Mouse (Mus musculus) liver, embryonic 12.5 days (tissue): ENCODE results near the gene Dtx1. TPM values are rescaled to one million over a fixed set of nuclear protein-coding genes. Genes with fewer than 3 reads are reported as not detected.

ENCODE experiments used
- ATAC-seq: fragments of 200-750 bp; cut with Nextera tagmentation; 2 replicates; pipeline ENCODE4 v1.8.0; 2017; ENCODE audit warnings: moderate number of reproducible peaks, mild to moderate bottlenecking, moderate library complexity
- H3K27ac ChIP-seq: fragments of 300-500 bp; sonication (generic); 2 replicates; pipeline ENCODE4 v1.5.1; 2016; ENCODE audit warnings: mild to moderate bottlenecking
- H3K27me3 ChIP-seq: fragments of 300-500 bp; sonication (generic); replicated peaks from 2 replicates; pipeline ENCODE4 v1.6.1; 2016; ENCODE audit warnings: mild to moderate bottlenecking, moderate library complexity
- H3K36me3 ChIP-seq: fragments of 300-500 bp; sonication (generic); 2 replicates; pipeline ENCODE4 v1.6.1; 2016; ENCODE audit warnings: mild to moderate bottlenecking, moderate library complexity
- H3K4me1 ChIP-seq: fragments of 300-500 bp; sonication (generic); 2 replicates; pipeline ENCODE4 v1.6.1; 2016
- H3K4me2 ChIP-seq: fragments of 300-500 bp; sonication (generic); 2 replicates; pipeline ENCODE4 v1.6.1; 2016; ENCODE audit warnings: mild to moderate bottlenecking, moderate library complexity
- H3K4me3 ChIP-seq: fragments of 300-500 bp; sonication (generic); 2 replicates; pipeline ENCODE4 v1.5.1; 2016; ENCODE audit warnings: mild to moderate bottlenecking, moderate library complexity
- H3K9ac ChIP-seq: fragments of 300-500 bp; sonication (generic); 2 replicates; pipeline ENCODE4 v1.6.1; 2016; ENCODE audit warnings: mild to moderate bottlenecking, moderate library complexity
- H3K9me3 ChIP-seq: fragments of 300-500 bp; sonication (generic); replicated peaks from 2 replicates; pipeline ENCODE4 v1.6.1; 2016; ENCODE audit warnings: mild to moderate bottlenecking, moderate library complexity
- WGBS: fragments of 180-500 bp; shearing (Covaris S2); methylation state at CpG from one replicate; pipeline ENCODE4 v1.1.7; 2016; ENCODE audit not compliant: insufficient replicate concordance; 5-methylcytosine and 5-hydroxymethylcytosine counted together
- polyA plus RNA-seq: library from polyadenylated mRNA; unstranded; fragments of >200 nt; fragmentation: Nextera tagmentation; extraction: Ambion mirVana; gene quantifications from 2 replicates; pipeline ENCODE4 v1.2.1, GENCODE M21; 2016

The Dtx1 gene
- polyA plus RNA-seq, 1 experiment from 2014 or later: 0.37 TPM

GRCm38 (mm10) chr5:120671865-120672264 lies 39.9 kb downstream of the Dtx1 start:
- 45% methylated on average over 3 of the region's 3 CpGs for WGBS
- Histone ChIP-seq H3K9me3 (no peaks in the 10 kb centered on the region), H3K27ac (no peak overlapping the region), H3K36me3 (no peaks in the 10 kb centered on the region), H3K27me3 (peaks cover 39% of the 10 kb centered on the region), H3K4me1 (no peaks in the 10 kb centered on the region), H3K4me3 (no peak overlapping the region), H3K4me2 (no peak overlapping the region), H3K9ac (no peak overlapping the region)
- no peak for ATAC-seq

DNA sequence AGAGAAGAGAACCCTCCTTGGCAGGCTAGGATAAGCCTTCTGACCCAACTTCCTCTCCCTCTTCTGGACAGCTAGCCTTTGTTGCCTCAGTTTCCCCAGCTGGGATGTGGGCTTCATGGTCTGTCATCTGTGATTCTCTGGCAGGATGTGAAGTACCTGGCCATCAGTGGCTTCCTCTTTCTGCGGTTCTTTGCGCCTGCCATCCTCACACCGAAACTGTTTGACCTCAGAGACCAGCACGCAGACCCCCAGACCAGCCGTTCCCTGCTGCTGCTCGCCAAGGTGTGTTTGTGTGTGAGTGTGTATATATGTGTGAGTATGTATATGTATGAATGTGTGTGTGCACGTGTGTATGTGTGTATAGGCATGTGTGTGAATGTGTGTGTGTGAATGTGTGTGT lies 41.6 kb downstream of the Dtx1 start:
- no peak overlapping the region for H3K27ac ChIP-seq
- no peak for ATAC-seq
- no peaks in the 10 kb centered on the region for H3K36me3 ChIP-seq
- 58% methylated on average over 7 of the region's 7 CpGs for WGBS
- no peak overlapping the region for H3K4me3 ChIP-seq
- peaks cover 46% of the 10 kb centered on the region for H3K27me3 ChIP-seq
- no peaks in the 10 kb centered on the region for H3K9me3 ChIP-seq
- H3K4me1 ChIP-seq: no peaks in the 10 kb centered on the region
- H3K9ac ChIP-seq: no peak overlapping the region
- no peak overlapping the region for H3K4me2 ChIP-seq

GRCm38 (mm10) chr5:120668761-120669160 lies 43.0 kb downstream of the Dtx1 start:
- no peak for ATAC-seq
- no peaks in the 10 kb centered on the region for H3K9me3 ChIP-seq
- no peaks in the 10 kb centered on the region for H3K4me1 ChIP-seq
- no peak overlapping the region for H3K4me3 ChIP-seq
- H3K27me3 ChIP-seq: peaks cover 36% of the 10 kb centered on the region
- H3K4me2 ChIP-seq: no peak overlapping the region
- no peak overlapping the region for H3K9ac ChIP-seq
- H3K36me3 ChIP-seq: no peaks in the 10 kb centered on the region
- 60% methylated on average over 7 of the region's 7 CpGs for whole genome bisulfite sequencing
- H3K27ac ChIP-seq: no peak overlapping the region

- no peaks in the 10 kb centered on the region for H3K36me3 ChIP-seq
- no peak overlapping the region for H3K4me2 ChIP-seq
- no peak overlapping the region for H3K27ac ChIP-seq
- H3K9me3 ChIP-seq: no peaks in the 10 kb centered on the region
- H3K4me1 ChIP-seq: no peaks in the 10 kb centered on the region
- H3K9ac ChIP-seq: no peak overlapping the region
- H3K27me3 ChIP-seq: peaks cover 60% of the 10 kb centered on the region
- ATAC-seq: no peak
- WGBS: 41% methylated on average over 2 of the region's 2 CpGs
- H3K4me3 ChIP-seq: no peak overlapping the region
Observed at GRCm38 (mm10) chr5:120664888-120665287, 46.8 kb downstream of the Dtx1 start.

DNA sequence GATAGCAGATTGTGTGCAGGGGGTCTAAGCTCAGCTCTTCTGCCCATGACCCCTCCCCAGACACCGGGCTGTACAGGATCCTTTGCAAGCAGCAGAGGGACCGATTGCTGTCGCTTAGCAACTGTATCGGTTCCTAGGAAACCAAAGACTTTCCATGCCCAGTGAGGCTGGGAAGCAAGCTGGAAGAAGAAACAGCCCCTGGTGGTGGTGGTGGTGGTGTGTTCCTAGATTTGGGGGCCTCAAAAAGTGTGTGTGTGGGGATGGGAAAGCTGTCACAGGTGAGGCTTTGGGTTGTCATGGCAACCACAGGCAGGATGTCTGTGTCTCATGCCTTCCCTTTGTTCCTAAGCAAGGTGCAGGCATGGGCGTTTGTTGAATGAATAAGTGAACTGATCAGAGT lies 50.9 kb downstream of the Dtx1 start:
- Histone ChIP-seq H3K27ac (no peak overlapping the region), H3K4me1 (no peaks in the 10 kb centered on the region), H3K9me3 (no peaks in the 10 kb centered on the region), H3K4me2 (no peak overlapping the region), H3K27me3 (peaks cover 65% of the 10 kb centered on the region), H3K4me3 (no peak overlapping the region), H3K36me3 (no peaks in the 10 kb centered on the region), H3K9ac (no peak overlapping the region)
- 53% methylated on average over 5 of the region's 5 CpGs for WGBS
- ATAC-seq: no peak

DNA sequence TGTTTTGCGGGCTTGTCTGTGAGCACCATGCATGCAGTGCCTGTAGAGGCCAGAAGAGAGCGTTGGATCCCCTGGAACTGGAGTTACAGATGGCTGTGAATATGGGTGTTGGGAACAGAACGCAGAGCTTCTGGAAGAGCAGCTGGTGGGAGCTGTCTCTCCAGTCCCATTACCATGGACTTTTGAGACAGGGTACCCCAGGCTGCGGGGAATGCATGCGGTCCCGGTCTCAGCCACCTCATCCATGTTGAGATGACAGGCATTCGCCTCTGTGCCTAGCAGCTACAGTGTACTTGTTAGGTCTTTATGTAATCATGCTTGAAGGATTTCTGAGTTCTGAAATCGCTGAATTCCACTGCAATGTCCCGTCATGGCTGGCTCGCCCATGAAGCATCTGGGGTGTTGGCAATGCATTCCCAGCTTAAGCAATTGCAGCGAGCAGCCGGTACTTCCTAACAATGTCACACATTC lies 55.4 kb downstream of the Dtx1 start:
- H3K9ac ChIP-seq: no peak overlapping the region
- no peak overlapping the region for H3K4me2 ChIP-seq
- H3K27me3 ChIP-seq: peaks cover 75% of the 10 kb centered on the region
- H3K27ac ChIP-seq: no peak overlapping the region
- no peaks in the 10 kb centered on the region for H3K9me3 ChIP-seq
- H3K4me1 ChIP-seq: peaks cover 4% of the 10 kb centered on the region
- no peak for ATAC-seq
- WGBS: 70% methylated on average over 12 of the region's 12 CpGs
- no peak overlapping the region for H3K4me3 ChIP-seq
- no peaks in the 10 kb centered on the region for H3K36me3 ChIP-seq

DNA sequence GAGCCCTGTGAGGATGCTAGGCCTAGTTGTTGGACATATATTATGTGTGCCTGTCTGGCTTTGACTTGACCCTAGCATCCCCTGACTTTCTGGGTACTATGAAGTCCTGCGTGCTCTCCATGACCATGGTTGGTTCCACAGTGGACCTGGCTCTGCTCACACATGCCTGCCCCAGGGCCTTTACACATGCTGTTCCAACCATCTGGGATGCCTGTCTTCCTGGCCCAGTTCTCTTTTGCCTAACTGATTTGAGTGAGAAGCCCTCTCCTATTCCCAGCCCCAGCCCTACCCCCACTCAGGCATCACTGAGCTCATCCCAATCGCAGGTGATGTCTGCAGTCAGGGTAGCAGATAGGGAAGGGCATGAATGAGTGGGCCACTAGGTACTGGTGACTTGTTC lies 57.9 kb downstream of the Dtx1 start:
- Histone ChIP-seq H3K27ac (no peak overlapping the region), H3K4me2 (no peak overlapping the region), H3K4me3 (no peak overlapping the region), H3K27me3 (peaks cover 82% of the 10 kb centered on the region), H3K4me1 (peaks cover 20% of the 10 kb centered on the region), H3K36me3 (no peaks in the 10 kb centered on the region), H3K9ac (no peak overlapping the region), H3K9me3 (no peaks in the 10 kb centered on the region)
- WGBS: 87% methylated on average over 2 of the region's 2 CpGs
- ATAC-seq: no peak

DNA sequence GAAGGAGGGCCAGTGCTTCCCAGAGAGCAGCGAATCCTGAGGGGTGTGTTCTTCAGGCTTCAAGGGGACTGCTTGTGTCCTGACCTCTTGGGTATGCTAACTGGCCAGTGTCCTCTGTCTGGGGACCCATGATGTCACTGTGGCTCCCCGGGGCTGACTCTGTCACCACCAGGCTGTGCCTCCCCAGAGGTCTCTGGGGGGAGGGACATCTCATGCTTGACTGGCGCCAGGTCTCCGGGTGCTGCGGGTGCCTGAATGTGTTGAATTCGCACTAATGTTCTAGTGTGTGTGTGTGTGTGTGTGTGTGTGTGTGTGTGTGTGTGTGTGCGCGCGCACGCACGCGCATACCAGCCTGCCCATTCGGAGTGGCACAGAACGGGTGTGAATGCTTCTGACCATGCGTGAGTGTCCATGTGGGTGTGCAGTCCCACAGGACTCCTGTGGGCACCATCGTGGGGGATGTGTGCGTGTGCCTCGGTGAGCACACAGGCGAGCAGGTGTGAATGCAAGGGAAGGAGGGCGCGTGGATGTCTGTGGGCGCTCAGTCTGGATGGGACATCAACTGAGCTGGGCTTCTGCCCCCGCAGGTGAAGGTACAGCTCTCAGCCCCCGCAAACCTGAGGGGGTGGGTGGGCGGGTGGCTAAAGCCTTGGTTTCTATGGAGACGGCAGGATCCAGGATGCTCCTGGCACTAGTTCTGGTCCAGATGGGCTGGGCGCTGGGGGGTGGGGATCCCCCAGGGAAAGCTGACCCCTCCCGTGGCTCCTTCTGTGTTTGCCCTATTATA lies 58.6 kb downstream of the Dtx1 start:
- Histone ChIP-seq H3K4me3 (no peak overlapping the region), H3K4me2 (no peak overlapping the region), H3K27me3 (peaks cover 84% of the 10 kb centered on the region), H3K9ac (no peak overlapping the region), H3K27ac (no peak overlapping the region), H3K9me3 (no peaks in the 10 kb centered on the region), H3K36me3 (no peaks in the 10 kb centered on the region), H3K4me1 (peaks cover 27% of the 10 kb centered on the region)
- 70% methylated on average over 28 of the region's 28 CpGs for WGBS
- no peak for ATAC-seq

GRCm38 (mm10) chr5:120651230-120651629 lies 60.5 kb downstream of the Dtx1 start:
- Histone ChIP-seq H3K9me3 (no peaks in the 10 kb centered on the region), H3K27ac (no peak overlapping the region), H3K4me2 (no peak overlapping the region), H3K9ac (no peak overlapping the region), H3K4me3 (no peak overlapping the region), H3K27me3 (peaks cover 84% of the 10 kb centered on the region), H3K36me3 (no peaks in the 10 kb centered on the region), H3K4me1 (peaks cover 33% of the 10 kb centered on the region)
- WGBS: 33% methylated on average over 5 of the region's 5 CpGs
- ATAC-seq: no peak

GRCm38 (mm10) chr5:120649938-120650337 lies 61.8 kb downstream of the Dtx1 start:
- Histone ChIP-seq H3K9me3 (no peaks in the 10 kb centered on the region), H3K9ac (no peak overlapping the region), H3K4me3 (no peak overlapping the region), H3K27ac (no peak overlapping the region), H3K4me1 (peaks cover 33% of the 10 kb centered on the region), H3K36me3 (no peaks in the 10 kb centered on the region), H3K4me2 (no peak overlapping the region), H3K27me3 (peaks cover 86% of the 10 kb centered on the region)
- ATAC-seq: no peak
- WGBS: 22% methylated on average over 13 of the region's 13 CpGs

DNA sequence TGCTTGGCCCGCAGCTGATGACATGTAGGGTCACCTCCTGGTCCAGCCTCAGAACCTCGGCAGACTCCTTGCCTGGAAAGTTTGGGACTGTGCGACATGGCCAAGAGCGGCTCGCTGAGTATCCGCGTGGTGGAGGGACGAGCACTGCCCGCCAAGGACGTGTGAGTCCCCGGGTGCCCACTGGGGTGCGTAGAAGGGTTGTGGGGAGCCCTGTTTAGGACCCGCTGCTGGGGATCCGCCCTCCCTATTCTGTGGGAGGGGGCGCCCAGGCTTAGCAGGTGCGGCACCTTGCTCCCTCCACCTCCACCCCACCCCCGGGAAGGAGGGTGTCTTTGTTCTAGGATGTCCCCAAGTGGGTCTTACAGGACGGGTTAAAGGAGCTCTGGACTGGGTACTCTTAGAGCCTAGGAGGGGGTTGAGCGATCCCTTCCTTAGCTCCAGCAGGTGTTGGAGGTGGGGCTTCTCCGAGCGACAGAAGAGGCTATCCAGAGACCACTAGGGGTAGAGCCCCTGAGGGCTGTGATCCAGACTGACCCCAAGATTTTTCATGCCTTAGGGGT lies 62.3 kb downstream of the Dtx1 start:
- Histone ChIP-seq H3K9ac (0 out of 2 replicates have a peak overlapping the region, but pooled peaks have one; percentile 17), H3K27me3 (peaks cover 82% of the 10 kb centered on the region)
- peak; percentile 36; the same call in 1 of the 2 replicates for ATAC-seq

DNA sequence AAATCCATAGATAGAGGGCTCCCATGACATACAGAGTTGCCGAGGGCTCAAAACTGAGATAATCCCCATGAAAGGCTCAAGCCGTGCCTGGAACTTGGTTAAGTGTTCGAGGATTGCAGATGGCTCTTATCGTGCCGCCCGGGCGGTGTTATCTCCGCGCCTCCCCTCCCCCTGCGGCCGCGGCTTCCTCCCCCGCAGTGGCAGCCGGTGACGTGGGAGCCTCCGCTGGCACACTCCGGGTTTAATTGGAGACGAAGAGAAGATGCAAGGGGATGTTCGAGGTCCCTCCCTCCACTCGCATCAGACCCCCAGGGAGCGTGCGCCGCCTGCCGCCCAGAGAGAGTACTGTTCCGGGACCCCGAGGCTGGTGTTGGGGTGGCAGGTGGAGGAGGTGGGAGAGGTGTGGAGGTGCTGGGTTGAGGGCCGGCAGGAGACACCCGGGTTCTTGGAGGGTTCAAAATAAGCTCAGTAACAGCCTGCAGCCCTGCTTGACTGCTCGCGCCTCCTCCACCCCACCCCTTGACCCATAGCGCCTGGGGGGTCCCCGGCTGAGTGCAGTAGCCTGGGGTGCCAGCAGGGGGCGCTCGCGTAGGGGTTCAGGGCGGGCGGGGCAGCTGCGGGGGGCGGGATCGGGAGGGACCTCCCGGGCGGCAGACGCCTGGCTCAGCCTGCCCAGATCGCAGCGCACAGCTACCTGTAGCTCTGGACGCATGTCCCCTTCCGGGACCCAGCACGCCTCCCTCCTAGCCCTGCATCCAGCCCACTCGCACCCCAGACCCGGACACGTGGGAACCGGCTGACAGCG lies 63.0 kb downstream of the Dtx1 start, which contains the start of gene Rasal1:
Rasal1 (plus strand) TSS at position 244 of the 805 bp plus-strand sequence.
- H3K27ac ChIP-seq: no peak within 1 kb of the TSS

More for the DNA sequence above, 62.3 kb downstream of the Dtx1 start:
- H3K36me3 ChIP-seq: no peaks in the 10 kb centered on the region
- no peaks in the 10 kb centered on the region for H3K9me3 ChIP-seq
- H3K27ac ChIP-seq: no peak overlapping the region
- H3K4me1 ChIP-seq: peaks cover 33% of the 10 kb centered on the region
- H3K4me3 ChIP-seq: peak overlapping the region; percentile 40
- 4% methylated on average over 21 of the region's 21 CpGs for WGBS
- H3K4me2 ChIP-seq: peak overlapping the region; percentile 74

More for the DNA sequence above, 63.0 kb downstream of the Dtx1 start, which contains the start of gene Rasal1:
- WGBS: under 1% methylated on average over 51 of the region's 53 CpGs
- Histone ChIP-seq H3K27me3 (peaks cover 88% of the 10 kb centered on the region), H3K4me2 (peak within 1 kb of the TSS; percentile 74), H3K9ac (peak within 1 kb of the TSS; percentile 17; the same call in 1 of the 2 replicates), H3K9me3 (no peaks in the 10 kb centered on the region), H3K36me3 (no peaks in the 10 kb centered on the region), H3K4me1 (peaks cover 33% of the 10 kb centered on the region), H3K4me3 (peak within 1 kb of the TSS; percentile 40)
- ATAC-seq: peak; percentile 59
